Mouse (Mus musculus): ENCODE data around the gene Zranb3.

DNA sequence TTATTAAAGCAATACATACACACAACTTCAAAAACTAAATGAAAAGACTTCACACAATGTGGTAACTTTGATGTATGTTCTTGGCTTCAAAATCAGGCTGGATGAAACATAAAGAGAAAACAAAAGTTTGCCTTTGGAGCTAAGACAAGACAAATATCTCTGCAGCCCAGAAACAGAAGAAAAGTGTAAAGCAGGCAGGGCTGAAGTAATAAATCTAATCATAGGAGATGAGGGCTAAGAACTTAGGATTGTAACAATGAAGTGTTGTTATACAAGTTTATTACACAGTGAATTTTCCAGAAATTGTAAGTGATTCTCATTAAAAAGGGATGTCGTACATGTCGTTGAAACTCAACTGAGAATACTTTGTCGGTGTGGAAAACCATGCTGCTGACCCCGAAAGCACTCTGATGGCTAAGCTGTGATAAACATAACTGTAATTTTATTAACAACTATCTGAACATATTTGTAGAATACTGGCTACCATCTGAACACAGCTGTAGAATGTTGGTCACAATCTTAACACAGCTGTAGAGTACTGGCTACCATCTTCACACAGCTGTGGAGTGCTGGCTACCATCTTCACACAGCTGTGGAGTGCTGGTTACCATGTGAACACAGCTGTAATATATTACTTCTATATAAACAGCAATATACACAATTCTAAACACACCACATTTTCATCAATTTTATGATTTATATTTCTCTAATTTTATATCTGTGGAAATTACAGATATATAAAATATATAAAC, 78.3 kb downstream of the Zranb3 start:
- TF ChIP-seq CTCF (IDR thresholded peaks at IDR 0.05; ENCODE audit: control insufficient read depth, insufficient read depth, low read length) (no peak), POLR2A (IDR thresholded peaks at IDR 0.05; ENCODE audit: borderline replicate concordance, control insufficient read depth, low read depth, low read length) (no peak)

All from bone marrow, adult 2 months (tissue).